Mouse (Mus musculus) inflammation-experienced regulatory T-cells, adult 16 weeks (primary cell): ENCODE results near the gene Lamtor2. TPM values are rescaled to one million over a fixed set of nuclear protein-coding genes. Genes with fewer than 3 reads are reported as not detected.

Experiments used
- polyA plus RNA-seq: library from polyadenylated mRNA; unstranded; fragments of 100-300 nt; shearing (Covaris generic); gene quantifications from one replicate; pipeline ENCODE4 v1.2.1, GENCODE M21; 2017

The Lamtor2 gene
- 205 TPM for polyA plus RNA-seq

GRCm38 (mm10) chr3:88552676-88553524 lies at the start of gene Lamtor2:
TSS of gene Lamtor2 (minus strand) at chr3:88553074.

GRCm38 (mm10) chr3:88575540-88575939 lies 22.7 kb upstream of the Lamtor2 start, which contains the start of gene Ssr2:
TSS of gene Ssr2 (plus strand) at chr3:88575876.

GRCm38 (mm10) chr3:88553525-88553879 lies 628 bp upstream of the Lamtor2 start, which contains the start of gene Ubqln4:
TSS of gene Ubqln4 (plus strand) at chr3:88553758.

GRCm38 (mm10) chr3:88548180-88548917 lies 4.5 kb downstream of the Lamtor2 start, which contains the start of gene Rab25:
TSS of gene Rab25 (minus strand) at chr3:88548300.

GRCm38 (mm10) chr3:88532299-88532674 lies 20.6 kb downstream of the Lamtor2 start, which contains the start of gene Mex3a:
TSS of gene Mex3a (plus strand) at chr3:88532395.

GRCm38 (mm10) chr3:88509692-88510420 lies 43.0 kb downstream of the Lamtor2 start, which contains the start of gene Lmna:
TSS of gene Lmna (minus strand) at chr3:88509956.

Other genes starting within 250 kb of the Lamtor2 start
- 413 TPM for gene Glmp, start 228.1 kb downstream of the Lamtor2 start, polyA plus RNA-seq
- 0.89 TPM for gene Tmem79, start 216.9 kb downstream of the Lamtor2 start, polyA plus RNA-seq
- gene Smg5, start 216.8 kb downstream of the Lamtor2 start, polyA plus RNA-seq, result 49.2 TPM
- gene Paqr6, start 188.5 kb downstream of the Lamtor2 start, polyA plus RNA-seq, result not detected
- gene Bglap3, start 180.3 kb downstream of the Lamtor2 start, polyA plus RNA-seq, result not detected
- not detected for gene Bglap2, start 174.4 kb downstream of the Lamtor2 start, polyA plus RNA-seq
- not detected for gene Bglap, start 168.6 kb downstream of the Lamtor2 start, polyA plus RNA-seq
- gene Pmf1, start 142.7 kb downstream of the Lamtor2 start, polyA plus RNA-seq, result 36.0 TPM
- 23.1 TPM for gene Slc25a44, start 127.9 kb downstream of the Lamtor2 start, polyA plus RNA-seq
- gene Sema4a, start 91.9 kb downstream of the Lamtor2 start, polyA plus RNA-seq, result 44.9 TPM
- 20.3 TPM for gene Lmna, start 43.1 kb downstream of the Lamtor2 start, polyA plus RNA-seq
- 0.18 TPM for gene Mex3a, start 20.7 kb downstream of the Lamtor2 start, polyA plus RNA-seq
- not detected for gene Rab25, start 4.8 kb downstream of the Lamtor2 start, polyA plus RNA-seq
- gene Ubqln4, start 684 bp upstream of the Lamtor2 start, polyA plus RNA-seq, result 59.6 TPM
- gene Ssr2, start 22.8 kb upstream of the Lamtor2 start, polyA plus RNA-seq, result 130 TPM
- gene Arhgef2, start 52.9 kb upstream of the Lamtor2 start, polyA plus RNA-seq, result 119 TPM
- gene Rxfp4, start 100.1 kb upstream of the Lamtor2 start, polyA plus RNA-seq, result not detected
- gene Khdc4, start 132.7 kb upstream of the Lamtor2 start, polyA plus RNA-seq, result 93.8 TPM
- gene Rit1, start 163.8 kb upstream of the Lamtor2 start, polyA plus RNA-seq, result 55.4 TPM
- gene Syt11, start 222.1 kb upstream of the Lamtor2 start, polyA plus RNA-seq, result 119 TPM